Mouse (Mus musculus) adrenal gland, adult (tissue): ENCODE results near the gene Gabra2.

Experiments used
- DNase-seq, 2 experiments: peaks; one replicate each; pipeline ENCODE4 v3.0.0; 2022 to 2023; ENCODE audit warnings: low spot score in 1 of 2; ENCODE audit not compliant: inconsistent age in 2 of 2

Gabra2 gene

GRCm38 (mm10) chr5:71095725-71096607 is at the start of gene Gabra2:
Gene Gabra2 (minus strand): TSS chr5:71095849.
- peak; percentile 6 to 41 for DNase-seq

- no peak for DNase-seq
Observed at GRCm38 (mm10) chr5:71136691-71137090, 41.0 kb upstream of the Gabra2 start.

GRCm38 (mm10) chr5:71135840-71136239 is 40.2 kb upstream of the Gabra2 start:
- no peak for DNase-seq

GRCm38 (mm10) chr5:71127721-71128120 is 32.1 kb upstream of the Gabra2 start:
- DNase-seq = no peak

GRCm38 (mm10) chr5:71115216-71115615 is 19.6 kb upstream of the Gabra2 start:
- peak in 1 of 2 experiments; percentile 17 for DNase-seq

- DNase-seq = peak in 1 of 2 experiments; percentile 37
Observed at GRCm38 (mm10) chr5:71095180-71095579, 469 bp downstream of the Gabra2 start.

- no peak for DNase-seq
Observed at GRCm38 (mm10) chr5:71094776-71095175, 873 bp downstream of the Gabra2 start.

- no peak for DNase-seq
Observed at GRCm38 (mm10) chr5:71093807-71094206, 1.8 kb downstream of the Gabra2 start.

- DNase-seq = peak in 1 of 2 experiments; percentile 18
Observed at GRCm38 (mm10) chr5:71092475-71092874, 3.2 kb downstream of the Gabra2 start.

- DNase-seq = no peak
Observed at GRCm38 (mm10) chr5:71091926-71092325, 3.7 kb downstream of the Gabra2 start.

GRCm38 (mm10) chr5:71078861-71079260 is 16.8 kb downstream of the Gabra2 start:
- no peak for DNase-seq

- DNase-seq = no peak
Observed at GRCm38 (mm10) chr5:71061696-71062095, 34.0 kb downstream of the Gabra2 start.

- no peak for DNase-seq
Observed at GRCm38 (mm10) chr5:71058047-71058446, 37.6 kb downstream of the Gabra2 start.

- peak in 1 of 2 experiments; percentile 54 for DNase-seq
Observed at GRCm38 (mm10) chr5:71037352-71037751, 58.3 kb downstream of the Gabra2 start.

GRCm38 (mm10) chr5:71025956-71026355 is 69.7 kb downstream of the Gabra2 start:
- no peak for DNase-seq

GRCm38 (mm10) chr5:71011751-71012150 is 83.9 kb downstream of the Gabra2 start:
- no peak for DNase-seq

- DNase-seq = no peak
Observed at GRCm38 (mm10) chr5:71011271-71011670, 84.4 kb downstream of the Gabra2 start.

- no peak for DNase-seq
Observed at GRCm38 (mm10) chr5:71010797-71011196, 84.9 kb downstream of the Gabra2 start.

GRCm38 (mm10) chr5:70995617-70996325 is 99.9 kb downstream of the Gabra2 start:
- no peak for DNase-seq

GRCm38 (mm10) chr5:70993281-70993680 is 102.4 kb downstream of the Gabra2 start:
- no peak for DNase-seq

GRCm38 (mm10) chr5:70990891-70991290 is 104.8 kb downstream of the Gabra2 start:
- no peak for DNase-seq
